Mouse (Mus musculus) small intestine, adult 2 months (tissue): Measurements from ENCODE around the gene Myh11. TPM values are rescaled to one million over a fixed set of nuclear protein-coding genes. Genes with fewer than 3 reads are reported as not detected.

Experiments
- H3K27ac ChIP-seq: fragments of 200-500 bp; 2 replicates; pipeline ENCODE4 v1.5.1; 2012; ENCODE audit warnings: low read depth, low read length, control low read depth, inconsistent platforms; ENCODE audit not compliant: insufficient read depth
- H3K27me3 ChIP-seq: fragments of 200-500 bp; 2 replicates; pipeline ENCODE4 v1.6.1; 2012; ENCODE audit warnings: mild to moderate bottlenecking, moderate library complexity, low read length, inconsistent platforms; ENCODE audit not compliant: control insufficient read depth, insufficient read depth
- H3K36me3 ChIP-seq: fragments of 200-500 bp; 2 replicates; pipeline ENCODE4 v1.6.1; 2012; ENCODE audit warnings: mild to moderate bottlenecking, low read length, control low read depth, inconsistent platforms; ENCODE audit not compliant: control insufficient read depth, insufficient read depth
- H3K4me1 ChIP-seq: fragments of 200-500 bp; 2 replicates; pipeline ENCODE4 v1.6.1; 2012; ENCODE audit warnings: low read length, inconsistent platforms, mixed read lengths; ENCODE audit not compliant: control insufficient read depth, insufficient read depth, insufficient read length
- H3K4me3 ChIP-seq: fragments of 200-500 bp; 2 replicates; pipeline ENCODE4 v1.5.1; 2012; ENCODE audit warnings: low read depth, mild to moderate bottlenecking, control low read depth, inconsistent platforms, low read length, moderate library complexity
- CTCF ChIP-seq: fragments of 200-500 bp; IDR thresholded peaks from 2 replicates; pipeline ENCODE4 v1.5.1; 2012; ENCODE audit warnings: low read depth, mild to moderate bottlenecking, control low read depth, inconsistent platforms, low read length, moderate library complexity, mixed read lengths; ENCODE audit not compliant: insufficient replicate concordance, insufficient read length; ENCODE audit errors: extremely low read depth
- POLR2A ChIP-seq: fragments of 200-500 bp; IDR thresholded peaks from 2 replicates; pipeline ENCODE4 v1.6.1; 2012; ENCODE audit warnings: low read depth, mild to moderate bottlenecking, control low read depth, inconsistent platforms, low read length, moderate library complexity
- WGBS: fragments of 180-500 bp; shearing (Covaris S2); methylation state at CpG from one replicate; pipeline ENCODE4 v1.1.7; 2018; 5-methylcytosine and 5-hydroxymethylcytosine counted together
- polyA plus RNA-seq: library from polyadenylated mRNA; depleted of rRNA; stranded (reverse); fragments of >200 nt; gene quantifications from 2 replicates; pipeline ENCODE4 v1.2.3, GENCODE M21; 2012

Gene Myh11
- polyA plus RNA-seq, 1 experiment, result 41.3 TPM

DNA sequence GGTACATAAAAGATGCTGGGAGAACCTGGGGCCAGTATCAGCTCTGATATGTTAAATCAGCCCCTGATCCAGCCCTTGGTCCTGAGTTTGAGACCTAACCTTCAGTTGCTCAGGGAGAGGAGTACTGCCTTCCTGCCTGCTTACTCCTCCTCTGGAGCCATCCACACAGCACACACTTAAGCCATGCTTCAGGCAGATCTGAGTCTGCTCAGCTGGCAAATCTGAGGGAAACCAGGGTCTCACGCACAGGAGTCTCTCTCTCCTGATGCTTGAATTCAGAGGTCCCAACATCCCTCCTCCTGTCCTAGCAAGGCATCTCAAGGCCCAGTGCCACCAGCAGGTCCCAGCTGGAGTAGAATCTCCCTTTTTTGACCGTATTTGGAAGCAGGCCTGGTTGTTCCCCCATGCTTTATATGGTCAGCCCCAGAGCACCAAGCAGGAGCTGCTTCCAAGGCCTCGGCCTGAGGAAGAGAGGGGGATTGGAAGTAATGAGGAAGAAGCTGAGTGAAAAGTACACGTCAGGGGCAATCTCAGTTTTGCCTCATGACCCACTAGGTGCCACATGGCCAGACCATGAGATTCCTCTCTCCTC is 18.7 kb downstream of the Myh11 start:
- Histone ChIP-seq H3K4me3 (no peak overlapping the region), H3K27ac (peak overlapping the region; percentile 46), H3K36me3 (no peaks in the 10 kb centered on the region), H3K4me1 (no peaks in the 10 kb centered on the region), H3K27me3 (no peaks in the 10 kb centered on the region)
- TF ChIP-seq POLR2A (no peak), CTCF (no peak)
- WGBS, result 52% methylated on average over 4 of the region's 4 CpGs

DNA sequence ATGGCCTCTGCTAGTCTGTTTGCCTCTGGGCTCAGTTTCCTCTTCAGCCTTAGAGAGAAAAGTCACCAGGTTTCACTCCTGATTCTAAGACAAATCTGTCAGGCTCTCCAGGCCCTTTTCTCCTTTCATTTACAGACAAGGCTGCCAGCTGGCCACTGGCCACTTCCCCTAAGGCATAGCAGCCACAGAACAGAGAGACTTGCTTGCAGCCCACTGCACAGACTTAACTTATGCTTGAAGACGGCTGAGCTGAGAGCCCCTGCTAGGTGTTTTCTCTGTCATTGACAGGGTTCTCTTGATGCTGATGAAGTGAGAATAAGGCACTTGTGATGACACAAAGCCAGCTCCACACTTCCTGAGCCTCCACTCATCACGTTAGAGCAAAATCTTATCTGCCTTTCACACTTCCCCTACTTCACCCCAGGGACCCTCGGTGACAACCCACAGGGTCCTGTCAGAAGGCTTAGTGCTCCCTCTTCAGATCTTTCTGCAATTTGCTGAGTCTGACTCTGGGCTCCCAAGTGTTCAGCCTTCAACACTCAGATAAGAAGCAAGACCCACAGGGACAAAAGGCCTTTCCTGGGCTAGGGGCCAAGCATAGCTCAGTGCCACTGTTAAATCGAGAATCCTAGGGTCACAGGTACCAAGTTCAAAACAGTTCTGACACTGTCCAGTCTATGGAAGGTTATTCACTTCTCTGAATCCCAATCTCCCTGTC is 25.8 kb downstream of the Myh11 start:
- TF ChIP-seq POLR2A, result no peak
- TF ChIP-seq CTCF, result no peak
- no peaks in the 10 kb centered on the region for H3K36me3 ChIP-seq
- no peaks in the 10 kb centered on the region for H3K27me3 ChIP-seq
- H3K4me3 ChIP-seq, result no peak overlapping the region
- H3K4me1 ChIP-seq, result no peaks in the 10 kb centered on the region
- 27% methylated on average over 4 of the region's 4 CpGs for WGBS
- H3K27ac ChIP-seq, result no peak overlapping the region

DNA sequence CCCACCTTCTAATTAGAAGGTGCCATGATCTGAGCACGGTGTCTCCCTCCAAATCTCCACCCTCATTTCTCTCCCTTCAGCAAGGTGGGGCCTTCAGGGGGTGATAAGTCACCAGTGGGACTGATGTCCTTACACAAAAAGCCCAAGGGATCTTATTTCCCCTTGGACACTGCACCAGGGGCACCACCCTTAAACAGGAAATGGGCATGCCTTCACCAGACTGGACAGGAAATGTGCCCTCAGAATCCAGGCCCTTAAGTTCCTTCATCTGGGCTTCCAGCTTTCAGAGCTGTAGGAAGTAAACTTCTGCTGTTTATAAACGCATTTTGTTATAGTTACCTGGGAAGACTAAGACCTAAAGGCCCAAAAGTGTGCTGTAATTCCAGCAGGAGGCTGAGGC is 26.7 kb downstream of the Myh11 start:
- Histone ChIP-seq H3K27ac (no peak overlapping the region), H3K4me3 (no peak overlapping the region), H3K36me3 (no peaks in the 10 kb centered on the region), H3K27me3 (no peaks in the 10 kb centered on the region), H3K4me1 (no peaks in the 10 kb centered on the region)
- WGBS, result 63% methylated on average over 2 of the region's 2 CpGs
- TF ChIP-seq CTCF (no peak), POLR2A (no peak)

DNA sequence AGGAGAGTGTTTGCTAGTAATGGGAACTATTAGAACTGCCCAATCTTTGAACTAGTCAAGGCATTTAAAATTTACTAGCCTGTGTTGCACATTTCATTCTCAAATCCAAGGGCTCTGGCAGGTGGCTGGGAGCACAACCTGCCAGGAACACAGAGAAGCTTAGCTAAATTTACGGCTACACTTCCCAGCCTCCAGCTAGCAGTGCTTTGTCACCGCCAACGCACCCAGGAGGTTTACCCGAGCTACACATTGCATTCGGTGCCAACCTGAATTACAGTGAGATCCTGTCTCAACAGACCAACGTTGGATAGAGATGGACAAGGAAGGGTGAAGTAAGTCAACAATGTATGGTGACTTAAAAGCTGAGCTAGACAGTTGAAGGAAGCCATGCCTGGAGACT is 27.9 kb downstream of the Myh11 start:
- WGBS, result 82% methylated on average over 6 of the region's 6 CpGs
- Histone ChIP-seq H3K4me3 (no peak overlapping the region), H3K4me1 (no peaks in the 10 kb centered on the region), H3K27ac (no peak overlapping the region), H3K27me3 (no peaks in the 10 kb centered on the region), H3K36me3 (no peaks in the 10 kb centered on the region)
- TF ChIP-seq POLR2A, result no peak
- no peak for TF ChIP-seq CTCF

DNA sequence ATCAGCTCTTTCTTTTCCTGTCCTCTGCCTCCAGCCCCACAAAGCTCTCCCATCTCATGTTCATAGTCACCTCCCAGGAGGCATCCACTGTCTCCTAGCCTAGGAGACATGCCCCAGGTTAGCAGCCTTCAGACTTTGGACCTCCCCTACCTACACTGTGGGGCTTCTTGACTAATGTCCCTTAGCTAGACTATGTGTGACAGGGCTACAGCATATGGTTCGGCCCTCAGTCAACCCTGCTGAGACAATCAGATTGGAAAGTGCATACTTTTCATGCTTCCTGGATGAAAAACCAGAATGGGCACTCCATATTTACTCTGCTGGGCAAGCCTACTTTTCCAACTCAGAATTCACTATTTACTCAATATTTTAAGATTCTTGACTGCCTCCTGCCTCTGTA is 28.8 kb downstream of the Myh11 start:
- Histone ChIP-seq H3K4me1 (no peaks in the 10 kb centered on the region), H3K36me3 (no peaks in the 10 kb centered on the region), H3K27me3 (no peaks in the 10 kb centered on the region), H3K27ac (no peak overlapping the region), H3K4me3 (no peak overlapping the region)
- WGBS, result 44% methylated on average over 1 of the region's 1 CpGs
- TF ChIP-seq CTCF (no peak), POLR2A (no peak)

DNA sequence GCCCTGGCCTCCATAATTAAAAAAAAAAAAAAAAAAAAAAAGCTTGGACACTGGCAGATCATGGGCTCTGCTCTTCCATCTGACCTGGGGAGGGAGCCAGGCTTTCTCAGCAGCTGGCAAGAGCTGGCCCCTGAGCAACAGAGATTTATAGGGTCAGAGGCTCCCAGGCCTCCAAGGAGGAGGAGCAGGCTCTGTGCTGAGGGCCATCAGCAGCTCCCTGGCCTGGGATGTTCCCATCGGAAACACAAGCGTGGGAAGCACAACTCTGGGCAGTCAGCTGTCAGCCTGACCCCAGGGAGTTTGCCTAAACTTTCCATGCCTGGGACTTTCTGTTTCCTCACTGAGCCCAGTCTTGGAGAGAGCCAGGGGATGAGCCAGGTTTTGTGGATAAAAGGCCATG is 32.3 kb downstream of the Myh11 start:
- no peak overlapping the region for H3K4me3 ChIP-seq
- WGBS, result 46% methylated on average over 2 of the region's 2 CpGs
- TF ChIP-seq CTCF (no peak), POLR2A (no peak)

DNA sequence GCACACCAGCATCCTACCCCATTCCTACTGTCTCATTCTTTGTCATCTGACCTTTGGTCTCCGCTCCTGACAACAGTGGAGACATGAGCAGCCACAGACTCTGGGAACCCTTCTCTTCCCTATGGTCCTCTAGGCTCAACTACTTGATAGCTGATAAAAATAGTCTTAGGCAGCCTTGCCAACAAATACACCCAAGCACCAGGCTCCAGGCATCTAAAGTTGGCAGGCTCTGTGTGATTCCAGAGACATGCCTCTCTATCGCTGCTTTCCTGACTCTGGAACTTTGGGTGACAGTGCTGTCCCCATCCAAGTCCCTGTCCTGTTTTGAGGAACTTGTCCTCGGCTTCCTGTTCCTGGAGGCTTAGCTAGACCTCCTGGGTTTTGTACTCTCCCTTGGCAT is 37.6 kb downstream of the Myh11 start:
- TF ChIP-seq CTCF, result no peak
- TF ChIP-seq POLR2A, result no peak

More for the DNA sequence above, 32.3 kb downstream of the Myh11 start:
- Histone ChIP-seq H3K27ac (no peak overlapping the region), H3K27me3 (no peaks in the 10 kb centered on the region), H3K4me1 (no peaks in the 10 kb centered on the region), H3K36me3 (no peaks in the 10 kb centered on the region)

More for the DNA sequence above, 37.6 kb downstream of the Myh11 start:
- H3K36me3 ChIP-seq, result no peaks in the 10 kb centered on the region
- H3K4me1 ChIP-seq, result peaks cover 8% of the 10 kb centered on the region
- WGBS, result 76% methylated on average over 3 of the region's 3 CpGs
- no peaks in the 10 kb centered on the region for H3K27me3 ChIP-seq
- H3K4me3 ChIP-seq, result no peak overlapping the region
- no peak overlapping the region for H3K27ac ChIP-seq
